Comparison of ENCODE assay signal across 10 mouse cellular contexts in the genomic region with DNA sequence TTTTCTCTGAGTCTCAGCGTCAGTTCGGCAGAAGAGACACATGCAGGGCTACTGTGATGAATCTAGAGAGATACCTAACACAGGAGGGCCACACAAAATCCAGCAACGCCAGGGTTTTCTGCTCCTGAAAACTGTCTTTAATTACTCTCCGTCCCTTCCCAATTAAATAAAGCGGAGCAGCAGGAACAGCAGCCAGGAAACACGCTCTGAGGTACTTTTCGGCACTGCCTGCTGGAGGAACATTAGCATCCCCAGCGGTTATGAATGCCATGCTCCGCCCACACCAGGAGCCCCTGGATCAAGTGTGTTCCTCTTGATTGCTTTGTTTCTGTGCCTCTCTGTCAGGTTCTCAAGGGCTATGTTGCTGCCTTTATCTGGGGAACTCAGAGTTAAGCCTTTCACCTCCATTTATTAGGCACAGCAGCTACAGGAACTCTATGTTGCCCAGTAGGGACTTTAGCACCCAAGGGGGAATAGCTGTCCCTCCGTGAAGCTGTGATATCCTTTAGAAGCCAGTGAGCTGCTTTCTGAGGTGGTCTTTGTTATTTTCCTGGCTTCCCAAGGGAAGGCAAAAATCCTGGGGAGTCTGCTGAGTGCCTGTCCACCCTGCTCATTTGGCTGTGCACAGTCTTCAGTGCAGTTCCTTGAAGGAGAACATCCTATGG.
DNase-seq lines count a peak whose midpoint lies in the region; ATAC-seq and TF ChIP-seq lines count a peak whose summit lies in the region.
"Had no signal": no experiment of that assay in that cellular context is flagged by ENCODE, and none has a peak within 500 bp of the region (broad histone marks: within the 10 kb centered on the region; RNA-seq: fewer than 3 reads in every experiment).

No protein-coding gene starts in this region.

- 0 out of 2 replicates have a peak, but pooled peaks have one; percentile 17 for TF ChIP-seq CTCF in layer of hippocampus, adult 2 months (conservative IDR thresholded peaks at IDR 0.05)
- no peak for TF ChIP-seq CTCF in gastrocnemius, adult 2 months (IDR thresholded peaks at IDR 0.05)

- no peak overlapping the region for H3K27ac ChIP-seq in layer of hippocampus, adult 2 months
- peak overlapping the region; percentile 83 for H3K27ac ChIP-seq in forebrain, embryonic 11.5 days (ENCODE audit: low read depth, low read length)
- H3K27ac ChIP-seq in limb, embryonic 13.5 days: no peak overlapping the region
- no peak overlapping the region for H3K27ac ChIP-seq in liver, embryonic 12.5 days
- no peak overlapping the region for H3K27ac ChIP-seq in gastrocnemius, adult 2 months

- no peak overlapping the region for H3K4me3 ChIP-seq in layer of hippocampus, adult 2 months
- no peak overlapping the region for H3K4me3 ChIP-seq in forebrain, embryonic 11.5 days (ENCODE audit: low read depth, low read length)
- H3K4me3 ChIP-seq in limb, embryonic 13.5 days: no peak overlapping the region
- H3K4me3 ChIP-seq in liver, embryonic 12.5 days: no peak overlapping the region
- H3K4me3 ChIP-seq in gastrocnemius, adult 2 months: no peak overlapping the region

- intact Hi-C loops in gastrocnemius, adult 2 months (cut with DNase I): no loop called here

- ATAC-seq in forebrain, embryonic 11.5 days (replicated peaks; ENCODE audit: low FRiP score): 0 out of 2 replicates have a peak, but pooled peaks have one; percentile 33
- no peak for ATAC-seq in limb, embryonic 13.5 days (ENCODE audit: low FRiP score, low read depth)
- no peak for ATAC-seq in liver, embryonic 12.5 days
- ATAC-seq: liver, postnatal 0 days had no signal

- peak overlapping the region; percentile 29 for H3K9ac ChIP-seq in forebrain, embryonic 11.5 days (ENCODE audit: low read length)
- H3K9ac ChIP-seq in limb, embryonic 13.5 days: no peak overlapping the region; the same call in 1 of the 2 replicates
- no peak overlapping the region for H3K9ac ChIP-seq in liver, embryonic 12.5 days
- H3K9ac ChIP-seq: liver, postnatal 0 days had no signal

- peaks cover 18% of the 10 kb centered on the region for H3K4me1 ChIP-seq in forebrain, embryonic 11.5 days (replicated peaks; ENCODE audit: control insufficient read depth, insufficient read depth, low read length)
- peaks cover 32% of the 10 kb centered on the region for H3K4me1 ChIP-seq in limb, embryonic 13.5 days
- peaks cover 11% of the 10 kb centered on the region; the same call in 1 of the 2 replicates for H3K4me1 ChIP-seq in liver, embryonic 12.5 days

- no peaks in the 10 kb centered on the region for H3K27me3 ChIP-seq in forebrain, embryonic 11.5 days (ENCODE audit: control insufficient read depth, insufficient read depth, low read length)
- H3K27me3 ChIP-seq in limb, embryonic 13.5 days: no peaks in the 10 kb centered on the region
- H3K27me3 ChIP-seq in liver, embryonic 12.5 days (replicated peaks): peaks cover 39% of the 10 kb centered on the region

- WGBS in forebrain, embryonic 11.5 days: 7% methylated on average over 10 of the region's 10 CpGs
- WGBS in limb, embryonic 13.5 days: 8% methylated on average over 10 of the region's 10 CpGs
- 27% methylated on average over 10 of the region's 10 CpGs for WGBS in liver, embryonic 12.5 days (ENCODE audit: insufficient replicate concordance)

- DNase-seq in layer of hippocampus, adult 2 months (ENCODE audit: low spot score in 2 of 2): no peak
- DNase-seq in layer of hippocampus, adult 18-20 months (ENCODE audit: low spot score in 2 of 2): no peak
- peak; percentile 76 for DNase-seq in forebrain, embryonic 11.5 days (ENCODE audit: low spot score)
- DNase-seq in retina, postnatal 1 day: peak; percentile 58
- DNase-seq in gastrocnemius, adult 2 months: no peak
- no peak for DNase-seq in thymus, postnatal 14 days
- DNase-seq: kidney, postnatal 36 days had no signal

- no peaks in the 10 kb centered on the region for H3K9me3 ChIP-seq in forebrain, embryonic 11.5 days (ENCODE audit: control insufficient read depth, low read length)
- H3K9me3 ChIP-seq in limb, embryonic 13.5 days: peaks cover 8% of the 10 kb centered on the region; the same call in 1 of the 2 replicates
- no peaks in the 10 kb centered on the region for H3K9me3 ChIP-seq in liver, embryonic 12.5 days (replicated peaks)

- H3K36me3 ChIP-seq in forebrain, embryonic 11.5 days (ENCODE audit: control insufficient read depth, insufficient read depth, low read length): no peaks in the 10 kb centered on the region
- H3K36me3 ChIP-seq in limb, embryonic 13.5 days: no peaks in the 10 kb centered on the region
- no peaks in the 10 kb centered on the region for H3K36me3 ChIP-seq in liver, embryonic 12.5 days

- peak overlapping the region; percentile 33 for H3K4me2 ChIP-seq in forebrain, embryonic 11.5 days (ENCODE audit: low read depth, low read length, severe bottlenecking)
- H3K4me2 ChIP-seq in limb, embryonic 13.5 days (replicated peaks): peak overlapping the region; percentile 53
- no peak overlapping the region for H3K4me2 ChIP-seq in liver, embryonic 12.5 days

Comparison
In these comparisons a context has a peak if more than half of its experiments do, and no peak if none do; other contexts are left out.
1. DNase-seq: peak in forebrain, embryonic 11.5 days (single experiment) and retina, postnatal 1 day (single experiment); none in layer of hippocampus, adult 2 months (0 of 2), layer of hippocampus, adult 18-20 months (0 of 2), gastrocnemius, adult 2 months (single experiment) and thymus, postnatal 14 days (single experiment).